Mouse (Mus musculus) mature B cell (primary cell): ENCODE results near the gene E030018B13Rik.

Source experiments
- in situ Hi-C: fragments of 300-500 bp; cut with MboI; formaldehyde crosslinking; loops from 2 replicates; pipeline ENCODE4 v1.14.3; 2019

The E030018B13Rik gene

DNA sequence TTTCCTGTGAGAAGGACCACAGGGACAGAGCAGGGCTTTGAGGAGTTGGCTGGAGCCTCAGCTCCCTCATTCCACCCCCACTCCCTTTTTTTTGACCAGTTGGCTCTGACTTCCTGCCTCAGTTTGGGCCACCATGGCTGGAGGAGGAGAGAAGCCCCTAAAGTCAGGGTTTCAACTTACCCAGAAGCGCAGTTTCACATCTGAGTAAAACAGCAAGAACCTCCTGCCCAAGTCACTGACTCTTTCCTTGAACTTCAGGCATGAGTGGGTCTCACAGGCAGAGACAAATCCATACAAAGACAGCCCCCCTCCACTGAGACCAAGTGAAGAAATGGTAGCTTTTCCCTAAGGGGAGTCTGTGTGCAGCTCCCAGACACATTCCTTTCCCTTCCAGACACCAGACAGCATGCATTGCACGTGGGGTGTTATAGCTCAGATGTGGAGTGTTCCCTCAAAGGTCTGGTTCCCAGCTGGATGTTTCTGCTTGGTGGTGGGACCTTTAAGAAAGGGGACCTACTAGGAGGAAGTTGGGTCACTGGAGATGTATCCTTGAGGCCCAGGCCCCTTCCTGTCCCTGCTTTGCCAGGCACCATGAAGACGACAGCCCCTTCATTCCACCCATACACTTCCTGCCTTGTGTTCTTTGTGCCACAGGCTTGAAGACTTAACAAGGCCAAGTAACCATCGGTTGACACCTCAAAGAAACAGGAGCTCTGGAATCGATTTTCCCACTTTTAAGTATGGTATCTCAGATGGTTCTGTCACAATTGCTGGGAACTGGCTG is 49.2 kb downstream of the E030018B13Rik start:
- in situ Hi-C loops = no loop called here

DNA sequence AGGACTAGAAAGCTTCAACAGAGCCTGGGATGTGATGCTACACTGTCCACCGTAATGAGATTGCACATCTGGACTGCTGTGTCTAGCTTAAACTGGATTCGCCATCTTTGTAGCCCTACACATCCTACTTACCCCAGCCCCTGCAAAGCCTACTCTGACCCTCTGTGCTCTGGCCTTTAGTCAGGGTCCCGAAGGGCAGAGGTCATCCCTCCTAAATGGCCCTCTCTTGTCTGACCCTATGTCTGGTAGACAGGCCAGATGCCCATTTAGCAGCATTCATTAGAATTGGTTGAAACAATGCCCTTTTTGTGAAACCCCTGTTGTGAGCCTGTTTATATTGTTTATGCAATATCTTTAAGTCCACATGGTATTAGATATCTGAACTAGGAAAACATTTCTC is 53.3 kb downstream of the E030018B13Rik start:
- in situ Hi-C loops = no loop called here
